Mouse (Mus musculus): ENCODE measurements around the gene Vps37b. TPM values are rescaled to one million over a fixed set of nuclear protein-coding genes. Genes with fewer than 3 reads are reported as not detected.

Gene Vps37b
- polyA plus RNA-seq, 1 experiment from 2014 or later = 39.6 TPM

- H3K9me3 ChIP-seq (replicated peaks; ENCODE audit: control insufficient read depth, low read length) = no peaks in the 10 kb centered on the region
- peak overlapping the region; percentile 44; the same call in 1 of the 2 replicates for H3K9ac ChIP-seq (ENCODE audit: low read length)
- no peak overlapping the region; the same call in 1 of the 2 replicates for H3K27ac ChIP-seq (ENCODE audit: low read length)
- no peak overlapping the region for H3K4me2 ChIP-seq (ENCODE audit: low read depth, low read length)
- WGBS = 61% methylated on average over 7 of the region's 7 CpGs
- no peaks in the 10 kb centered on the region for H3K36me3 ChIP-seq (ENCODE audit: control insufficient read depth, insufficient read depth, low read length)
- no peaks in the 10 kb centered on the region for H3K27me3 ChIP-seq (ENCODE audit: control insufficient read depth, insufficient read depth, low read length)
- H3K4me3 ChIP-seq (replicated peaks; ENCODE audit: low read length) = no peak overlapping the region
- H3K4me1 ChIP-seq (ENCODE audit: control insufficient read depth, insufficient read depth, low read length) = peaks cover 62% of the 10 kb centered on the region
- ATAC-seq (ENCODE audit: insufficient read depth, low FRiP score) = no peak
Measured at GRCm38 (mm10) chr5:124028680-124029079, 3.4 kb downstream of the Vps37b start.

GRCm38 (mm10) chr5:124027702-124028470 is 4.2 kb downstream of the Vps37b start:
- 68% methylated on average over 19 of the region's 19 CpGs for whole genome bisulfite sequencing
- Histone ChIP-seq H3K9me3 (replicated peaks; ENCODE audit: control insufficient read depth, low read length) (no peaks in the 10 kb centered on the region), H3K4me1 (ENCODE audit: control insufficient read depth, insufficient read depth, low read length) (peaks cover 62% of the 10 kb centered on the region), H3K4me3 (replicated peaks; ENCODE audit: low read length) (no peak overlapping the region), H3K27me3 (ENCODE audit: control insufficient read depth, insufficient read depth, low read length) (no peaks in the 10 kb centered on the region), H3K27ac (ENCODE audit: low read length) (peak overlapping the region; percentile 29; the same call in 1 of the 2 replicates), H3K36me3 (ENCODE audit: control insufficient read depth, insufficient read depth, low read length) (no peaks in the 10 kb centered on the region), H3K9ac (ENCODE audit: low read length) (peak overlapping the region; percentile 44; the same call in 1 of the 2 replicates), H3K4me2 (ENCODE audit: low read depth, low read length) (peak overlapping the region; percentile 11)
- ATAC-seq (ENCODE audit: insufficient read depth, low FRiP score) = no peak

GRCm38 (mm10) chr5:124026568-124026967 is 5.5 kb downstream of the Vps37b start:
- Histone ChIP-seq H3K27me3 (ENCODE audit: control insufficient read depth, insufficient read depth, low read length) (no peaks in the 10 kb centered on the region), H3K4me3 (replicated peaks; ENCODE audit: low read length) (no peak overlapping the region), H3K9ac (ENCODE audit: low read length) (peak overlapping the region; percentile 18; the same call in 1 of the 2 replicates), H3K27ac (ENCODE audit: low read length) (no peak overlapping the region), H3K4me1 (ENCODE audit: control insufficient read depth, insufficient read depth, low read length) (peaks cover 62% of the 10 kb centered on the region), H3K9me3 (replicated peaks; ENCODE audit: control insufficient read depth, low read length) (no peaks in the 10 kb centered on the region), H3K36me3 (ENCODE audit: control insufficient read depth, insufficient read depth, low read length) (no peaks in the 10 kb centered on the region; the same call in 1 of the 2 replicates), H3K4me2 (ENCODE audit: low read depth, low read length) (no peak overlapping the region)
- no peak for ATAC-seq (ENCODE audit: insufficient read depth, low FRiP score)
- WGBS = 83% methylated on average over 5 of the region's 5 CpGs

- H3K27ac ChIP-seq (ENCODE audit: low read length) = peak overlapping the region; percentile 17; the same call in 1 of the 2 replicates
- WGBS = 78% methylated on average over 15 of the region's 15 CpGs
- no peak overlapping the region for H3K4me2 ChIP-seq (ENCODE audit: low read depth, low read length)
- H3K4me3 ChIP-seq (replicated peaks; ENCODE audit: low read length) = no peak overlapping the region
- no peaks in the 10 kb centered on the region for H3K27me3 ChIP-seq (ENCODE audit: control insufficient read depth, insufficient read depth, low read length)
- H3K36me3 ChIP-seq (ENCODE audit: control insufficient read depth, insufficient read depth, low read length) = no peaks in the 10 kb centered on the region; the same call in 1 of the 2 replicates
- H3K9me3 ChIP-seq (replicated peaks; ENCODE audit: control insufficient read depth, low read length) = no peaks in the 10 kb centered on the region
- peak overlapping the region; percentile 25; the same call in 1 of the 2 replicates for H3K9ac ChIP-seq (ENCODE audit: low read length)
- peaks cover 56% of the 10 kb centered on the region for H3K4me1 ChIP-seq (ENCODE audit: control insufficient read depth, insufficient read depth, low read length)
- ATAC-seq (ENCODE audit: insufficient read depth, low FRiP score) = no peak; the same call in 1 of the 2 replicates
Measured at GRCm38 (mm10) chr5:124025587-124026441, 6.3 kb downstream of the Vps37b start.

- H3K27ac ChIP-seq (ENCODE audit: low read length) = peak overlapping the region; percentile 17; the same call in 1 of the 2 replicates
- WGBS = 58% methylated on average over 9 of the region's 9 CpGs
- no peaks in the 10 kb centered on the region for H3K27me3 ChIP-seq (ENCODE audit: control insufficient read depth, insufficient read depth, low read length)
- no peaks in the 10 kb centered on the region for H3K9me3 ChIP-seq (replicated peaks; ENCODE audit: control insufficient read depth, low read length)
- peaks cover 49% of the 10 kb centered on the region for H3K4me1 ChIP-seq (ENCODE audit: control insufficient read depth, insufficient read depth, low read length)
- no peak for ATAC-seq (ENCODE audit: insufficient read depth, low FRiP score)
- no peak overlapping the region for H3K4me3 ChIP-seq (replicated peaks; ENCODE audit: low read length)
- no peak overlapping the region for H3K4me2 ChIP-seq (ENCODE audit: low read depth, low read length)
- H3K9ac ChIP-seq (ENCODE audit: low read length) = no peak overlapping the region; the same call in 1 of the 2 replicates
- H3K36me3 ChIP-seq (ENCODE audit: control insufficient read depth, insufficient read depth, low read length) = no peaks in the 10 kb centered on the region; the same call in 1 of the 2 replicates
Measured at GRCm38 (mm10) chr5:124025146-124025545, 6.9 kb downstream of the Vps37b start.

- H3K27ac ChIP-seq (ENCODE audit: low read length) = peak overlapping the region; percentile 17; the same call in 1 of the 2 replicates
- H3K9ac ChIP-seq (ENCODE audit: low read length) = no peak overlapping the region; the same call in 1 of the 2 replicates
- H3K36me3 ChIP-seq (ENCODE audit: control insufficient read depth, insufficient read depth, low read length) = no peaks in the 10 kb centered on the region; the same call in 1 of the 2 replicates
- H3K9me3 ChIP-seq (replicated peaks; ENCODE audit: control insufficient read depth, low read length) = no peaks in the 10 kb centered on the region
- H3K4me3 ChIP-seq (replicated peaks; ENCODE audit: low read length) = no peak overlapping the region
- no peak overlapping the region for H3K4me2 ChIP-seq (ENCODE audit: low read depth, low read length)
- peaks cover 48% of the 10 kb centered on the region for H3K4me1 ChIP-seq (ENCODE audit: control insufficient read depth, insufficient read depth, low read length)
- no peak for ATAC-seq (ENCODE audit: insufficient read depth, low FRiP score)
- WGBS = 72% methylated on average over 6 of the region's 6 CpGs
- H3K27me3 ChIP-seq (ENCODE audit: control insufficient read depth, insufficient read depth, low read length) = no peaks in the 10 kb centered on the region
Measured at GRCm38 (mm10) chr5:124024677-124025076, 7.4 kb downstream of the Vps37b start.

- Histone ChIP-seq H3K9me3 (replicated peaks; ENCODE audit: control insufficient read depth, low read length) (no peaks in the 10 kb centered on the region), H3K4me3 (replicated peaks; ENCODE audit: low read length) (no peak overlapping the region), H3K9ac (ENCODE audit: low read length) (no peak overlapping the region), H3K27ac (ENCODE audit: low read length) (no peak overlapping the region), H3K36me3 (ENCODE audit: control insufficient read depth, insufficient read depth, low read length) (no peaks in the 10 kb centered on the region; the same call in 1 of the 2 replicates), H3K4me1 (ENCODE audit: control insufficient read depth, insufficient read depth, low read length) (peaks cover 45% of the 10 kb centered on the region), H3K4me2 (ENCODE audit: low read depth, low read length) (no peak overlapping the region), H3K27me3 (ENCODE audit: control insufficient read depth, insufficient read depth, low read length) (no peaks in the 10 kb centered on the region)
- ATAC-seq (ENCODE audit: insufficient read depth, low FRiP score) = no peak
- 75% methylated on average over 7 of the region's 7 CpGs for WGBS
Measured at GRCm38 (mm10) chr5:124022365-124022764, 9.7 kb downstream of the Vps37b start.

- Histone ChIP-seq H3K4me1 (ENCODE audit: control insufficient read depth, insufficient read depth, low read length) (peaks cover 50% of the 10 kb centered on the region), H3K9ac (ENCODE audit: low read length) (no peak overlapping the region), H3K27me3 (ENCODE audit: control insufficient read depth, insufficient read depth, low read length) (no peaks in the 10 kb centered on the region), H3K4me3 (replicated peaks; ENCODE audit: low read length) (no peak overlapping the region), H3K4me2 (ENCODE audit: low read depth, low read length) (no peak overlapping the region), H3K36me3 (ENCODE audit: control insufficient read depth, insufficient read depth, low read length) (no peaks in the 10 kb centered on the region; the same call in 1 of the 2 replicates), H3K9me3 (replicated peaks; ENCODE audit: control insufficient read depth, low read length) (no peaks in the 10 kb centered on the region), H3K27ac (ENCODE audit: low read length) (no peak overlapping the region; the same call in 1 of the 2 replicates)
- 85% methylated on average over 11 of the region's 11 CpGs for WGBS
- ATAC-seq (ENCODE audit: insufficient read depth, low FRiP score) = no peak
Measured at GRCm38 (mm10) chr5:124021701-124022100, 10.4 kb downstream of the Vps37b start.
